In the genomic region with DNA sequence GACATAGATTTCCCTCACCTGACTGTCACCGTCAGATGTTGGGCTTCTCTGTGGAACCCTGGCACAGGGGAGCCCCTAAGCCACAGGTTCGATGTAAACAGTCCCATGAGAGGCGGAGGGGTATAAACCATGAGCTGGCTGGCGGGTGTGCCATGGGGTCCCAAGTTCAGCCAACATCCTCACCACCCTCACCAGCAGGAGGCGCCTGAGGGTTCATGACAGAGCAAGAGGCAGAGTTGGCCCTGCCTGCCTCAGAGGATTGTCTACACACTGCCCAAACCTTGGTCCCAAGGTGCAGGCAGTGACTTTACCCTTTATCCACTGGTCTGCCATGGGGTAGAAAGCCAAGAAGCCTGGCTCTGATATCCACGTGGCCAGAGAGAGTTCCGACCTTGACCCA, we compare ENCODE assay signal across 9 mouse cellular contexts. TPM values are rescaled to one million over a fixed set of nuclear protein-coding genes. Genes with fewer than 3 reads are reported as not detected.
DNase-seq lines count a peak whose midpoint lies in the region; ATAC-seq lines count a peak whose summit lies in the region.
"Had no signal": no experiment of that assay in that cellular context is flagged by ENCODE, and none has a peak within 500 bp of the region (broad histone marks: within the 10 kb centered on the region; RNA-seq: fewer than 3 reads in every experiment).

No protein-coding gene starts in this region.

- no peak for ATAC-seq in midbrain, embryonic 13.5 days

- no peaks in the 10 kb centered on the region for H3K9me3 ChIP-seq in midbrain, embryonic 13.5 days
- H3K9me3 ChIP-seq: hindbrain, embryonic 12.5 days had no signal

- no peaks in the 10 kb centered on the region for H3K36me3 ChIP-seq in midbrain, embryonic 13.5 days
- H3K36me3 ChIP-seq: hindbrain, embryonic 12.5 days had no signal

- no peak overlapping the region for H3K9ac ChIP-seq in midbrain, embryonic 13.5 days (replicated peaks)
- H3K9ac ChIP-seq: hindbrain, embryonic 12.5 days had no signal

- whole genome bisulfite sequencing in midbrain, embryonic 13.5 days: 77% methylated on average over 7 of the region's 7 CpGs

- no peak overlapping the region for H3K4me2 ChIP-seq in midbrain, embryonic 13.5 days (replicated peaks)
- H3K4me2 ChIP-seq: hindbrain, embryonic 12.5 days had no signal

- H3K4me3 ChIP-seq in midbrain, embryonic 13.5 days (replicated peaks): no peak overlapping the region
- H3K4me3 ChIP-seq: hindbrain, embryonic 12.5 days had no signal

- peaks cover 45% of the 10 kb centered on the region for H3K4me1 ChIP-seq in midbrain, embryonic 13.5 days (replicated peaks)

- intact Hi-C loops in heart, postnatal 36 days (cut with DNase I): no loop called here

- H3K27me3 ChIP-seq in midbrain, embryonic 13.5 days: no peaks in the 10 kb centered on the region
- H3K27me3 ChIP-seq: hindbrain, embryonic 12.5 days had no signal

- peak; percentile 50 for DNase-seq in heart, postnatal 4 days
- DNase-seq in heart, postnatal 36 days: no peak
- peak; percentile 41 for DNase-seq in CD4-positive helper T cell, adult 2 months (ENCODE audit: low read depth, low spot score)
- peak; percentile 19 for DNase-seq in NIH3T3 (ENCODE audit: low read depth)
- peak; percentile 57 for DNase-seq in lung, postnatal 36 days
- no peak for DNase-seq in ovary, adult 18-20 months (ENCODE audit: low spot score)
- DNase-seq in cerebellum, adult 8-10 months: no peak

- H3K27ac ChIP-seq in midbrain, embryonic 13.5 days: no peak overlapping the region
- H3K27ac ChIP-seq: hindbrain, embryonic 12.5 days had no signal

RNA-seq across cellular contexts. Expression of a gene that starts 23.1 kb away (rescaled TPM):
- total RNA-seq in heart, postnatal 4 days (2021): 1 to 10 TPM; 7.5 to 7.9 TPM
- total RNA-seq in heart, postnatal 36 days (2021): 1 to 10 TPM; 6.8 to 8.8 TPM
- polyA plus RNA-seq in midbrain, embryonic 13.5 days (2015; fragmentation: Nextera tagmentation; extraction: Ambion mirVana): 19.7 and 20.7 TPM in 2 replicates

Comparison
In these comparisons a context has a peak if more than half of its experiments do, and no peak if none do; other contexts are left out.
1. DNase-seq: peak in heart, postnatal 4 days (single experiment), CD4-positive helper T cell, adult 2 months (single experiment), NIH3T3 (single experiment) and lung, postnatal 36 days (single experiment); none in heart, postnatal 36 days (0 of 2), ovary, adult 18-20 months (single experiment) and cerebellum, adult 8-10 months (single experiment).